ENCODE assay signal across 21 mouse cellular contexts in genomic region chr7:144663566-144663965, GRCm38 (mm10).
DNase-seq lines count a peak whose midpoint lies in the region; ATAC-seq lines count a peak whose summit lies in the region.
"Had no signal": no experiment of that assay in that cellular context is flagged by ENCODE, and none has a peak within 500 bp of the region (broad histone marks: within the 10 kb centered on the region; RNA-seq: fewer than 3 reads in every experiment).

No protein-coding gene starts in this region.

- intact Hi-C loops in left cerebral cortex, postnatal 10 days (cut with DNase I) = no loop called here

- WGBS in lung, embryonic 15.5 days = 44% methylated on average over 6 of the region's 6 CpGs
- 22% methylated on average over 6 of the region's 6 CpGs for WGBS in kidney, embryonic 16.5 days
- WGBS in limb, embryonic 10.5 days = 48% methylated on average over 6 of the region's 6 CpGs

- H3K9ac ChIP-seq in lung, embryonic 15.5 days = no peak overlapping the region
- H3K9ac ChIP-seq in kidney, embryonic 16.5 days (replicated peaks; ENCODE audit: low read length) = no peak overlapping the region
- H3K9ac ChIP-seq: forebrain, embryonic 12.5 days; heart, embryonic 15.5 days; limb, embryonic 12.5 days; liver, embryonic 12.5 days had no signal

- H3K9me3 ChIP-seq in lung, embryonic 15.5 days = no peaks in the 10 kb centered on the region
- H3K9me3 ChIP-seq in kidney, embryonic 16.5 days (ENCODE audit: low read length) = no peaks in the 10 kb centered on the region; the same call in 1 of the 2 replicates
- no peaks in the 10 kb centered on the region for H3K9me3 ChIP-seq in limb, embryonic 10.5 days (replicated peaks)
- H3K9me3 ChIP-seq: forebrain, embryonic 12.5 days; heart, embryonic 15.5 days; limb, embryonic 12.5 days; liver, embryonic 12.5 days had no signal

- peaks cover 18% of the 10 kb centered on the region; the same call in 1 of the 2 replicates for H3K4me1 ChIP-seq in lung, embryonic 15.5 days
- H3K4me1 ChIP-seq in kidney, embryonic 16.5 days (ENCODE audit: insufficient read depth, low read length) = peaks cover 33% of the 10 kb centered on the region
- H3K4me1 ChIP-seq in limb, embryonic 10.5 days = peaks cover 46% of the 10 kb centered on the region
- H3K4me1 ChIP-seq: heart, embryonic 15.5 days; liver, embryonic 12.5 days had no signal

- H3K27ac ChIP-seq in lung, embryonic 15.5 days = no peak overlapping the region
- no peak overlapping the region; the same call in 1 of the 2 replicates for H3K27ac ChIP-seq in kidney, embryonic 16.5 days (ENCODE audit: low read length)
- peak overlapping the region; percentile 62 for H3K27ac ChIP-seq in limb, embryonic 10.5 days
- H3K27ac ChIP-seq: forebrain, embryonic 12.5 days; heart, adult 2 months; heart, embryonic 15.5 days; hindbrain, postnatal 0 days; limb, embryonic 12.5 days; liver, embryonic 12.5 days had no signal

- H3K36me3 ChIP-seq in lung, embryonic 15.5 days = no peaks in the 10 kb centered on the region
- H3K36me3 ChIP-seq in kidney, embryonic 16.5 days (ENCODE audit: insufficient read depth, low read length) = 0 out of 2 replicates have a peak, but pooled peaks cover 5% of the 10 kb centered on the region
- no peaks in the 10 kb centered on the region for H3K36me3 ChIP-seq in limb, embryonic 10.5 days
- H3K36me3 ChIP-seq: heart, embryonic 15.5 days; limb, embryonic 12.5 days; liver, embryonic 12.5 days had no signal

- DNase-seq in lung, postnatal 14 days = no peak
- peak; percentile 17 for DNase-seq in kidney, adult 9 months
- DNase-seq in limb, embryonic 10.5 days (ENCODE audit: low spot score) = no peak
- DNase-seq in left cerebral cortex, postnatal 10 days (ENCODE audit: extremely low spot score in 1 of 2, low spot score in 2 of 2) = no peak
- DNase-seq in thymus, postnatal 0 days (ENCODE audit: low spot score) = no peak
- DNase-seq in adrenal gland, postnatal 25 days = no peak
- DNase-seq: adrenal gland, adult 8-10 months; cerebellum, adult 11-12 months; cerebellum, postnatal 25 days; gastrocnemius, postnatal 14 days; heart, adult 2 months; heart, postnatal 4 days; lung, adult 2 months; thymus, adult 18-20 months had no signal

- peak; percentile 59; the same call in 1 of the 2 replicates for ATAC-seq in lung, embryonic 15.5 days (ENCODE audit: borderline replicate concordance, extremely low read depth, low FRiP score, low TSS enrichment)
- peak; percentile 80 for ATAC-seq in kidney, embryonic 16.5 days (ENCODE audit: low FRiP score, low TSS enrichment)
- ATAC-seq: hindbrain, postnatal 0 days; liver, embryonic 12.5 days had no signal

- H3K4me3 ChIP-seq in lung, embryonic 15.5 days = no peak overlapping the region
- H3K4me3 ChIP-seq in kidney, embryonic 16.5 days (ENCODE audit: low read length) = no peak overlapping the region
- no peak overlapping the region for H3K4me3 ChIP-seq in limb, embryonic 10.5 days
- H3K4me3 ChIP-seq: forebrain, embryonic 12.5 days; heart, adult 2 months; heart, embryonic 15.5 days; limb, embryonic 12.5 days; liver, embryonic 12.5 days had no signal

- H3K4me2 ChIP-seq in lung, embryonic 15.5 days = no peak overlapping the region
- H3K4me2 ChIP-seq in kidney, embryonic 16.5 days (replicated peaks; ENCODE audit: low read depth, low read length) = no peak overlapping the region
- H3K4me2 ChIP-seq: forebrain, embryonic 12.5 days; heart, embryonic 15.5 days; limb, embryonic 12.5 days; liver, embryonic 12.5 days had no signal

- no peaks in the 10 kb centered on the region for H3K27me3 ChIP-seq in lung, embryonic 15.5 days
- no peaks in the 10 kb centered on the region for H3K27me3 ChIP-seq in kidney, embryonic 16.5 days (ENCODE audit: insufficient read depth, low read length)
- H3K27me3 ChIP-seq in limb, embryonic 10.5 days (ENCODE audit: low read depth, poor library complexity, severe bottlenecking) = no peaks in the 10 kb centered on the region
- H3K27me3 ChIP-seq: limb, embryonic 12.5 days had no signal
